Mouse (Mus musculus): ENCODE data around the gene Hist1h2bj. TPM values are rescaled to one million over a fixed set of nuclear protein-coding genes. Genes with fewer than 3 reads are reported as not detected.

Gene Hist1h2bj
- polyA plus RNA-seq, 1 experiment from 2014 or later, result 5.9 TPM

DNA sequence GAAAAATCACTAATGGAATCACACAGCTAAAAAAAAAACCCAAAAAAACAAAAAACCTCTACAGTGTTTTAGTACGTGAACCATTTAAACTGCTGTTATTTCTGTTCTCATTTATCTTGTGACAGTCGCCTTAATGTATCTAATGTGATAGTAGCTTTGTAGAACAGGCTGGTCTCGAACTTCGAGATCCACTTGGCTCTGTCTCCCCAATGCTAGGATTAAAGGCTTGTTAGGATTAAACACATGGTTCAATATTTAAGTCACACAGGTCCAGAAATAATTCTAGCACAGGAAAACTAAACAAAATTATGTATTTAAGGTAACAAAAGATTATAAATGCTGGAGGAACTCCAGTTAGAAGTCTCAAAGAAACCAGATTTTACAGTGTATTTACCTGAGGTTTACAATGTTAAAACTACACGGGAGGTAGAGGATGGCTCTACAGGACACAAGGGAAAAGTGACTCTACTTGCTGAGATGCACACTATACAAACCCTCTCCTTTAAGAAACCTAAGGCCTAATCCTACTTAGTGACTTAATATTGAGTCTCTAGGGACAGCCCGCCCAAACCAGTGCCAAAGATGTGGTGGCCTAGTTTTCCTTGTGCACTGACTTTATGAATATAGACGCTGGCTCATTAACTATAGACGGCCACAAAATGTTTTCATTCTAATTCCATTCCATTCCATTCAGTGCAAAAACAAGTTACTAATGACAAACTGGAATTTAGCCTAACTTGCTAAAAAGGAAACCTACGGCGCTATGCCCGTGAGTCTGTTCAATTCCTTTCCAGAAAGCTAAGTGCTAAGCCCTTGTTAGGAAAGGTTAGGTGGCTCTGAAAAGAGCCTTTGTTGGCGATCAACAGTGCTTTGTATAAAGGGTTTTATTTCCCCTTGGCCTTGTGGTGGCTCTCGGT is 1.1 kb upstream of the Hist1h2bj start:
- H3K4me3 ChIP-seq, result peak overlapping the region; percentile 55
- peak overlapping the region; percentile 78 for H3K9ac ChIP-seq
- 5% methylated on average over 13 of the region's 13 CpGs for WGBS
- H3K36me3 ChIP-seq, result no peaks in the 10 kb centered on the region
- peak overlapping the region; percentile 91 for H3K27ac ChIP-seq (replicated peaks)
- H3K4me2 ChIP-seq, result peak overlapping the region; percentile 89
- H3K4me1 ChIP-seq, result peaks cover 38% of the 10 kb centered on the region
- no peaks in the 10 kb centered on the region for H3K9me3 ChIP-seq
- no peak for ATAC-seq (ENCODE audit: extremely low read depth, insufficient number of reproducible peaks, low FRiP score, low TSS enrichment)
- H3K27me3 ChIP-seq (replicated peaks), result no peaks in the 10 kb centered on the region

DNA sequence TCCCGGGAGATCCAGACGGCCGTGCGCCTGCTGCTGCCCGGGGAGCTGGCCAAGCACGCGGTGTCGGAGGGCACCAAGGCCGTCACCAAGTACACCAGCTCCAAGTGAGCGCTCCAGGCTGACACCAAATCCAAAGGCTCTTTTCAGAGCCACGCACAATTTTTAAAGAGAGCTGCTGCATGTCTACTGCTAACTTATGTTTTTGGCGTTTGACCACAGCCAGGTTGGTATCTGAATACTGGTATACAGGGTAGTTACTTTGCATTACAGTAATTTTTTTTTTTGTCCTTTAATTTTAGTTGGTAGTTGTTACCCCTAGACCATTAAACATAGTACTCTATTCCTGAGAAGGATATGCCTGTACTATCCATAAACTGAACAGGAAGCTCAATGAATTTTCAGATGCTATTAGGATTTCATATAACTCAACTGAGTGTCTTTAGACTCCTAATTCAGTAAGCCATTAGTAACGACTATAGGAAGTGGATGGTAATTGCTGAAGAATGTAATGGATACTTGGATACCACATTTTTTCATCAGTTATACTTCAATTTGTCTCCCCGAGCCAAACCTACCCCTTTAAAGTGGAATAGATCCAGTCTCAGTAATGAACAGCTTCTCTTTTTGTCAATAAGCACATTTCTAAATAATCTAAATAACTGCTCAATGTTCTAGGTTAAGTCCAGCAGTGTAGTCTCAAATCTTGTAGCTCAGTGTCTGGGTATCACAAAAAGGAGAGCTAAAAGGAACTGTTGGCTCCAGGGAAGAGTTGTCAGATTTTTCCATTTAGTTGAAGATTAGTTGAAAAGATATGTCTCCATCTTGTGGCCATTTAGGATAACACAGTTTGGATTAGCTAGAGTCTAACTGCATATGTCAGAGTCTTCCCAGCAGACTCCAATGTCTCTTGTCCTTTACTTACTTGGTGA is 753 bp downstream of the Hist1h2bj start:
- ATAC-seq (ENCODE audit: extremely low read depth, insufficient number of reproducible peaks, low FRiP score, low TSS enrichment), result no peak
- peak overlapping the region; percentile 55 for H3K4me3 ChIP-seq
- WGBS, result 2% methylated on average over 13 of the region's 14 CpGs

DNA sequence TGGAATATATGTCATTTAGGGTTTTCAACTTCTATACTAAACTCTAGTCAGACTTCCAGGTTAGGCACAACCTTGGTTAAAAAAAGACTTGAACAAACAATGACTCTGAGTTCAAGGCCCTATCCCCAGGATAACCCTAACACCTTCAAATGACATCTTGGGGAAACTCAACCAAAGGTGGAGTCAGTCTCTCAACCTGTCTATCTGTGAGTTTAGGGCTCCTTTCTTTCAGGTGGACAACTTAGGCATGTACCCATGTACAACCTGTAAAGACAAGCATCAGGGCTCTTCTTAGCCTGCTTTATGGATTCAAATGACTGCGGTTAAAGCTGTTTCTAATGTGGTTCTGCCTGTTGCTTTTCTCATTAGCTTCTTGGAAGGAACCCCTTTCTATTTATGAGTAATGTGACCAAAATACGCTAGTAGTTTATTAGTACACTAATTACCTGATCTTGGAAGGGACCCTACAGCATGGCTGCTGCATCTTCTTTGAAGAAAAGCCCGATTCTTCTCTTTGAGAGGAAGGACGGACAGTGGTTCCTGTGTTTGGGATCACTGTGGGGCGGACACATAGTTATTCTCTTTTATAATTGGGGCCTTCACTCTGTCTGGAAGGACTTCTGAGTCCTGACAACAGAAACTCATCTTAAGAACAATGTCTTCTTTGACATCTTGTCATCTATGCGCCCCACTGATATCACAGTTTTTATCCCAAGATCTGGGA is 1.6 kb downstream of the Hist1h2bj start:
- Histone ChIP-seq H3K4me1 (peaks cover 33% of the 10 kb centered on the region), H3K4me3 (no peak overlapping the region), H3K36me3 (no peaks in the 10 kb centered on the region), H3K9me3 (no peaks in the 10 kb centered on the region), H3K4me2 (peak overlapping the region; percentile 89), H3K27me3 (replicated peaks) (no peaks in the 10 kb centered on the region), H3K27ac (replicated peaks) (no peak overlapping the region), H3K9ac (no peak overlapping the region)
- no peak for ATAC-seq (ENCODE audit: extremely low read depth, insufficient number of reproducible peaks, low FRiP score, low TSS enrichment)
- 85% methylated on average over 6 of the region's 6 CpGs for WGBS

More for the DNA sequence above, 753 bp downstream of the Hist1h2bj start:
- H3K4me2 ChIP-seq, result peak overlapping the region; percentile 89
- H3K9ac ChIP-seq, result peak overlapping the region; percentile 77
- H3K27me3 ChIP-seq (replicated peaks), result no peaks in the 10 kb centered on the region
- H3K36me3 ChIP-seq, result no peaks in the 10 kb centered on the region
- H3K27ac ChIP-seq (replicated peaks), result peak overlapping the region; percentile 81
- no peaks in the 10 kb centered on the region for H3K9me3 ChIP-seq
- peaks cover 32% of the 10 kb centered on the region for H3K4me1 ChIP-seq

- Histone ChIP-seq H3K4me3 (no peak overlapping the region), H3K36me3 (no peaks in the 10 kb centered on the region), H3K9ac (no peak overlapping the region), H3K9me3 (no peaks in the 10 kb centered on the region), H3K27ac (replicated peaks) (no peak overlapping the region), H3K27me3 (replicated peaks) (no peaks in the 10 kb centered on the region), H3K4me1 (peaks cover 33% of the 10 kb centered on the region), H3K4me2 (no peak overlapping the region)
- ATAC-seq (ENCODE audit: extremely low read depth, insufficient number of reproducible peaks, low FRiP score, low TSS enrichment), result no peak
- 48% methylated on average over 2 of the region's 2 CpGs for WGBS
Observed at GRCm38 (mm10) chr13:22045311-22045710, 2.3 kb downstream of the Hist1h2bj start.

- Histone ChIP-seq H3K4me1 (peaks cover 13% of the 10 kb centered on the region), H3K9me3 (no peaks in the 10 kb centered on the region), H3K4me3 (no peak overlapping the region), H3K27me3 (replicated peaks) (no peaks in the 10 kb centered on the region), H3K4me2 (no peak overlapping the region), H3K27ac (replicated peaks) (no peak overlapping the region), H3K9ac (no peak overlapping the region), H3K36me3 (no peaks in the 10 kb centered on the region)
- ATAC-seq (ENCODE audit: extremely low read depth, insufficient number of reproducible peaks, low FRiP score, low TSS enrichment), result no peak
- 80% methylated on average over 2 of the region's 2 CpGs for WGBS
Observed at GRCm38 (mm10) chr13:22049041-22049440, 6.0 kb downstream of the Hist1h2bj start.

DNA sequence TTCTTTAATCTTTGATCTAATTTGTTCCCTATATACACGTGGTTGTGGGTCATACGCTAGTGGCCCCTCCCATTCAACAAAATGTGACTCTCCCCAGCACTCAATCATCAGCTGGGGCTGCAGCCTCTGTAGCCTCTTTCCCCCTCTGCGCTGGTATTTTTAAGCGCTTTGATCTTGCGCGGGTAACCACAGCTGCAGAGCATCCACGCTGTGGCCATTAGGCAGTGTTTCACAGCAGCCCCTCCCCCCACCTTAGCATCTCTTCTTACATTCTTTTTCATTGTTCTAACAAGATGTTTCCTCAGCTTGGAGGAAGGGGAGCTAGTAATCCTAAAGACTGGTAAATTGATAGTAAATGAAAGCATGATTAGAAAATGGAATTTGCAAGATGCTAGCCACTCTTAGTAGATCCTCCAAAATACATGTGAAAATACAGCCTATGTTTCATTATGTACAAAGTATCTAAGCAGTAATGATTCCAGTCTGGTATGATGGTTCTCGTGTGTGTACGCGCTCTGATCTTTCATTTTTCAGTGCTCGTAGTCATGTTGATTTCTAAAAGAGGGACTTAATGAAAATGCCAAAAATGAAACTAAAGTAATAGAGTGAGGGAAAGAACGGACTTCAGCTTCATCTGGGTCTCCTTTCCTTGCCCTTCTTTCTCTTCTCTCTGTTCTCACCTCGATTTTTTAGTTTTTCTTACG is 6.9 kb downstream of the Hist1h2bj start:
- Histone ChIP-seq H3K9me3 (no peaks in the 10 kb centered on the region), H3K36me3 (no peaks in the 10 kb centered on the region), H3K4me1 (peaks cover 7% of the 10 kb centered on the region), H3K27ac (replicated peaks) (peak overlapping the region; percentile 85), H3K4me2 (peak overlapping the region; percentile 77), H3K9ac (peak overlapping the region; percentile 81), H3K27me3 (replicated peaks) (no peaks in the 10 kb centered on the region), H3K4me3 (peak overlapping the region; percentile 58)
- no peak for ATAC-seq (ENCODE audit: extremely low read depth, insufficient number of reproducible peaks, low FRiP score, low TSS enrichment)
- under 1% methylated on average over 14 of the region's 14 CpGs for WGBS

GRCm38 (mm10) chr13:22050591-22051522 is 7.8 kb downstream of the Hist1h2bj start:
- H3K4me2 ChIP-seq, result peak overlapping the region; percentile 77
- no peaks in the 10 kb centered on the region for H3K36me3 ChIP-seq
- peaks cover 7% of the 10 kb centered on the region for H3K4me1 ChIP-seq
- no peaks in the 10 kb centered on the region for H3K27me3 ChIP-seq (replicated peaks)
- peak; percentile 92 for ATAC-seq (ENCODE audit: extremely low read depth, insufficient number of reproducible peaks, low FRiP score, low TSS enrichment)
- WGBS, result under 1% methylated on average over 52 of the region's 52 CpGs
- H3K9me3 ChIP-seq, result no peaks in the 10 kb centered on the region
- H3K4me3 ChIP-seq, result peak overlapping the region; percentile 58
- peak overlapping the region; percentile 81 for H3K9ac ChIP-seq
- peak overlapping the region; percentile 85 for H3K27ac ChIP-seq (replicated peaks)

GRCm38 (mm10) chr13:22051523-22051859 is 8.5 kb downstream of the Hist1h2bj start:
- H3K36me3 ChIP-seq, result no peaks in the 10 kb centered on the region
- ATAC-seq (ENCODE audit: extremely low read depth, insufficient number of reproducible peaks, low FRiP score, low TSS enrichment), result no peak
- peak overlapping the region; percentile 85 for H3K27ac ChIP-seq (replicated peaks)
- peak overlapping the region; percentile 81 for H3K9ac ChIP-seq
- H3K4me3 ChIP-seq, result peak overlapping the region; percentile 58
- peak overlapping the region; percentile 77 for H3K4me2 ChIP-seq
- no peaks in the 10 kb centered on the region for H3K9me3 ChIP-seq
- WGBS, result 10% methylated on average over 5 of the region's 5 CpGs
- peaks cover 7% of the 10 kb centered on the region for H3K4me1 ChIP-seq
- H3K27me3 ChIP-seq (replicated peaks), result no peaks in the 10 kb centered on the region

DNA sequence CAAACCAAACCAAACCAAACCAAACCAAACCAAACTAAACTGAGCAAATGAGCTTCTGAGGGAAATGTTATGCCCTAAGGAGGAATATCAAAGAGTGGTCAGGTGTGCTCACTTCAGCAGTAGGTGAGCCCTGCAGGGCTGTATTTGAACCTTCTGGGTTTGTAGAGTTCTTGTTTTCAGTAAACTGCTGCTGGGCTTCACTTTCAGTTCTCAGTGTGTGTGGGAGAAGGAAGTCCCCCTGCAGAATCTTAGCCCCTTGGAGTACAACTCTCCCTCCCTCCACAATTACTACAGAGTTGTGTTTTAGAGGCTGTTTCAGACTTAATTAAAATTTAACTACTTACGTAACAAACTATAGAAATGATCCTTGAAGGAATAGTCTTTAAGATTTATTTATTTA is 10.7 kb downstream of the Hist1h2bj start:
- WGBS, result 89% methylated on average over 1 of the region's 1 CpGs
- Histone ChIP-seq H3K36me3 (no peaks in the 10 kb centered on the region), H3K27ac (replicated peaks) (no peak overlapping the region), H3K9me3 (no peaks in the 10 kb centered on the region), H3K27me3 (replicated peaks) (no peaks in the 10 kb centered on the region), H3K4me1 (peaks cover 7% of the 10 kb centered on the region), H3K9ac (no peak overlapping the region), H3K4me3 (no peak overlapping the region), H3K4me2 (no peak overlapping the region)
- ATAC-seq (ENCODE audit: extremely low read depth, insufficient number of reproducible peaks, low FRiP score, low TSS enrichment), result no peak

GRCm38 (mm10) chr13:22061422-22061821 is 18.4 kb downstream of the Hist1h2bj start:
- no peak overlapping the region for H3K9ac ChIP-seq
- H3K36me3 ChIP-seq, result no peaks in the 10 kb centered on the region
- H3K4me2 ChIP-seq, result no peak overlapping the region
- no peaks in the 10 kb centered on the region for H3K4me1 ChIP-seq
- no peak overlapping the region for H3K4me3 ChIP-seq
- ATAC-seq (ENCODE audit: extremely low read depth, insufficient number of reproducible peaks, low FRiP score, low TSS enrichment), result no peak
- WGBS, result 61% methylated on average over 1 of the region's 1 CpGs
- no peak overlapping the region for H3K27ac ChIP-seq (replicated peaks)
- H3K9me3 ChIP-seq, result no peaks in the 10 kb centered on the region
- H3K27me3 ChIP-seq (replicated peaks), result no peaks in the 10 kb centered on the region

Measured in heart, embryonic 13.5 days (tissue).